7 mouse cellular contexts compared by ENCODE assay signal in genomic region chr7:49450261-49451141, GRCm38 (mm10).
DNase-seq lines count a peak whose midpoint lies in the region; ATAC-seq and TF ChIP-seq lines count a peak whose summit lies in the region.

No protein-coding gene starts in this region.

- H3K27me3 ChIP-seq in lung, embryonic 16.5 days (ENCODE audit: control insufficient read depth, insufficient read depth, low read depth, low read length): no peaks in the 10 kb centered on the region
- H3K27me3 ChIP-seq in embryonic facial prominence, embryonic 14.5 days (replicated peaks; ENCODE audit: control insufficient read depth, insufficient read depth, low read length): peaks cover 9% of the 10 kb centered on the region; the same call in 1 of the 2 replicates
- no peaks in the 10 kb centered on the region for H3K27me3 ChIP-seq in neural tube, embryonic 12.5 days (replicated peaks)

- intact Hi-C loops in gastrocnemius, postnatal 14 days (cut with DNase I; ENCODE audit: low total_unique reads): no loop called here

- H3K9ac ChIP-seq in lung, embryonic 16.5 days (ENCODE audit: low read length): peak overlapping the region; percentile 51
- H3K9ac ChIP-seq in embryonic facial prominence, embryonic 14.5 days (ENCODE audit: low read depth, low read length): peak overlapping the region; percentile 17; the same call in 1 of the 2 replicates
- H3K9ac ChIP-seq in neural tube, embryonic 12.5 days: no peak overlapping the region

- H3K4me1 ChIP-seq in lung, embryonic 16.5 days (replicated peaks; ENCODE audit: control insufficient read depth, insufficient read depth, low read length): peaks cover 22% of the 10 kb centered on the region
- H3K4me1 ChIP-seq in lung, adult 2 months (ENCODE audit: control insufficient read depth, insufficient read depth, low read length): peaks cover 6% of the 10 kb centered on the region; the same call in 1 of the 2 replicates
- peaks cover 17% of the 10 kb centered on the region for H3K4me1 ChIP-seq in embryonic facial prominence, embryonic 14.5 days (ENCODE audit: control insufficient read depth, insufficient read depth, low read length)
- peaks cover 16% of the 10 kb centered on the region for H3K4me1 ChIP-seq in neural tube, embryonic 12.5 days

- 4% methylated on average over 22 of the region's 22 CpGs for WGBS in lung, embryonic 16.5 days
- WGBS in lung, adult 2 months: 18% methylated on average over 22 of the region's 22 CpGs
- 7% methylated on average over 22 of the region's 22 CpGs for WGBS in embryonic facial prominence, embryonic 14.5 days
- 28% methylated on average over 22 of the region's 22 CpGs for WGBS in neural tube, embryonic 12.5 days

- peak overlapping the region; percentile 53 for H3K27ac ChIP-seq in lung, embryonic 16.5 days (ENCODE audit: low read length)
- peak overlapping the region; percentile 83 for H3K27ac ChIP-seq in embryonic facial prominence, embryonic 14.5 days (replicated peaks; ENCODE audit: low read depth, low read length)
- H3K27ac ChIP-seq in neural tube, embryonic 12.5 days: no peak overlapping the region

- TF ChIP-seq POLR2A in lung, adult 2 months (IDR thresholded peaks at IDR 0.05; ENCODE audit: borderline replicate concordance, extremely low read depth, low read depth, low read length): no peak

- H3K36me3 ChIP-seq in lung, embryonic 16.5 days (ENCODE audit: control insufficient read depth, insufficient read depth, low read length): no peaks in the 10 kb centered on the region; the same call in 1 of the 2 replicates
- peaks cover 5% of the 10 kb centered on the region; the same call in 1 of the 2 replicates for H3K36me3 ChIP-seq in embryonic facial prominence, embryonic 14.5 days (ENCODE audit: control insufficient read depth, insufficient read depth, low read length)
- peaks cover 17% of the 10 kb centered on the region; the same call in 1 of the 2 replicates for H3K36me3 ChIP-seq in neural tube, embryonic 12.5 days

- no peaks in the 10 kb centered on the region for H3K9me3 ChIP-seq in lung, embryonic 16.5 days (ENCODE audit: control insufficient read depth, low read length)
- H3K9me3 ChIP-seq in embryonic facial prominence, embryonic 14.5 days (ENCODE audit: control insufficient read depth, low read length): no peaks in the 10 kb centered on the region
- no peaks in the 10 kb centered on the region for H3K9me3 ChIP-seq in neural tube, embryonic 12.5 days

- peak; percentile 75 for ATAC-seq in lung, embryonic 16.5 days (ENCODE audit: low read depth)
- ATAC-seq in embryonic facial prominence, embryonic 14.5 days (ENCODE audit: low read depth): peak; percentile 83
- ATAC-seq in neural tube, embryonic 12.5 days (ENCODE audit: low FRiP score, low read depth): peak; percentile 58

- H3K4me2 ChIP-seq in lung, embryonic 16.5 days (ENCODE audit: low read depth, low read length): peak overlapping the region; percentile 52
- H3K4me2 ChIP-seq in embryonic facial prominence, embryonic 14.5 days (ENCODE audit: low read depth, low read length): peak overlapping the region; percentile 53
- peak overlapping the region; percentile 32 for H3K4me2 ChIP-seq in neural tube, embryonic 12.5 days (replicated peaks)

- no peak for DNase-seq in lung, adult 2 months
- DNase-seq in embryonic facial prominence, embryonic 14.5 days (ENCODE audit: low spot score): peak; percentile 85
- peak; percentile 61 to 78 for DNase-seq in kidney, postnatal 4 days
- DNase-seq in right cerebral cortex, postnatal 4 days: no peak
- no peak for DNase-seq in gastrocnemius, postnatal 14 days

- peak overlapping the region; percentile 20 for H3K4me3 ChIP-seq in lung, embryonic 16.5 days (ENCODE audit: low read length)
- H3K4me3 ChIP-seq in lung, adult 2 months (replicated peaks; ENCODE audit: extremely low read depth, low read depth, low read length): no peak overlapping the region
- H3K4me3 ChIP-seq in embryonic facial prominence, embryonic 14.5 days (ENCODE audit: low read depth, low read length): peak overlapping the region; percentile 22
- no peak overlapping the region for H3K4me3 ChIP-seq in neural tube, embryonic 12.5 days

- TF ChIP-seq CTCF in lung, adult 2 months (IDR thresholded peaks at IDR 0.05; ENCODE audit: insufficient read depth, low read length): no peak

Comparison
In these comparisons a context has a peak if more than half of its experiments do, and no peak if none do; other contexts are left out.
1. H3K4me3 ChIP-seq: peak in lung, embryonic 16.5 days (single experiment) and embryonic facial prominence, embryonic 14.5 days (single experiment); none in lung, adult 2 months (single experiment) and neural tube, embryonic 12.5 days (single experiment).
2. DNase-seq: peak in embryonic facial prominence, embryonic 14.5 days (single experiment) and kidney, postnatal 4 days (2 of 2); none in lung, adult 2 months (single experiment), right cerebral cortex, postnatal 4 days (single experiment) and gastrocnemius, postnatal 14 days (single experiment).
3. Peak in every context shown above with its lines, with median percentiles within 50 percentile points of each other: ATAC-seq and H3K4me2 ChIP-seq.